Mouse (Mus musculus) c-Kit-negative CD71-positive TER-119-positive erythroid progenitor cells, embryonic 14.5 days (primary cell): ENCODE results near the gene Dmwd.
A peak's percentile ranks its signal among the peaks of the same experiment; 100 is the strongest.

ENCODE experiments used
- DNase-seq: peaks from one replicate; pipeline ENCODE4 v3.0.0-alpha.2; 2013; ENCODE audit warnings: low read depth, low spot score

Dmwd gene

GRCm38 (mm10) chr7:19094826-19095750, 19.1 kb downstream of the Dmwd start:
- no peak for DNase-seq

- DNase-seq: no peak
Measured at GRCm38 (mm10) chr7:19095751-19096110, 19.7 kb downstream of the Dmwd start.

- DNase-seq: no peak
Measured at GRCm38 (mm10) chr7:19096421-19096976, 20.5 kb downstream of the Dmwd start.

- no peak for DNase-seq
Measured at GRCm38 (mm10) chr7:19097217-19097616, 21.2 kb downstream of the Dmwd start.

- no peak for DNase-seq
Measured at GRCm38 (mm10) chr7:19097863-19098262, 21.8 kb downstream of the Dmwd start.

- no peak for DNase-seq
Measured at GRCm38 (mm10) chr7:19098811-19099210, 22.8 kb downstream of the Dmwd start.

GRCm38 (mm10) chr7:19100290-19100689, 24.3 kb downstream of the Dmwd start:
- no peak for DNase-seq

GRCm38 (mm10) chr7:19103741-19104140, 27.7 kb downstream of the Dmwd start:
- DNase-seq: no peak

GRCm38 (mm10) chr7:19104486-19104885, 28.5 kb downstream of the Dmwd start:
- no peak for DNase-seq

GRCm38 (mm10) chr7:19107436-19107835, 31.4 kb downstream of the Dmwd start:
- no peak for DNase-seq

GRCm38 (mm10) chr7:19109565-19109964, 33.5 kb downstream of the Dmwd start:
- no peak for DNase-seq

- DNase-seq: no peak
Measured at GRCm38 (mm10) chr7:19118028-19118771, 42.2 kb downstream of the Dmwd start, which contains the start of gene Gm4969. Gm4969 (minus strand) TSS chr7:19118368.

- DNase-seq: no peak
Measured at GRCm38 (mm10) chr7:19119083-19119482, 43.1 kb downstream of the Dmwd start.

- peak; percentile 91 for DNase-seq
Measured at GRCm38 (mm10) chr7:19119631-19120429, 43.8 kb downstream of the Dmwd start, which contains the start of gene Fbxo46. Fbxo46 (plus strand) TSS chr7:19119859.

- no peak for DNase-seq
Measured at GRCm38 (mm10) chr7:19121686-19122085, 45.7 kb downstream of the Dmwd start.

- DNase-seq: no peak
Measured at GRCm38 (mm10) chr7:19124713-19125112, 48.7 kb downstream of the Dmwd start.

- no peak for DNase-seq
Measured at GRCm38 (mm10) chr7:19127744-19128143, 51.7 kb downstream of the Dmwd start.

GRCm38 (mm10) chr7:19129396-19129795, 53.4 kb downstream of the Dmwd start:
- DNase-seq: no peak

GRCm38 (mm10) chr7:19130657-19131056, 54.6 kb downstream of the Dmwd start:
- no peak for DNase-seq

GRCm38 (mm10) chr7:19131324-19131848, 55.4 kb downstream of the Dmwd start:
- peak; percentile 60 for DNase-seq
